Mouse (Mus musculus) bone marrow, adult 2 months (tissue): Measurements from ENCODE around the gene Maz. TPM values are rescaled to one million over a fixed set of nuclear protein-coding genes. Genes with fewer than 3 reads are reported as not detected.

Experiments used
- H3K27ac ChIP-seq: fragments of 200-500 bp; 2 replicates; pipeline ENCODE4 v1.5.1; 2012; ENCODE audit warnings: low read depth, mild to moderate bottlenecking, control low read depth, inconsistent platforms, low read length; ENCODE audit not compliant: control insufficient read depth, poor library complexity, insufficient read depth
- H3K4me1 ChIP-seq: fragments of 200-500 bp; 2 replicates; pipeline ENCODE4 v1.6.1; 2011; ENCODE audit warnings: low read length; ENCODE audit not compliant: control insufficient read depth, insufficient read depth
- H3K4me3 ChIP-seq: fragments of 200-500 bp; replicated peaks from 2 replicates; pipeline ENCODE3; 2011; ENCODE audit warnings: mild to moderate bottlenecking, low read depth, low read length, control low read depth; ENCODE audit not compliant: control insufficient read depth
- CTCF ChIP-seq: fragments of 200-500 bp; IDR thresholded peaks from 2 replicates; pipeline ENCODE4 v1.5.1; 2011; ENCODE audit warnings: low read length, control low read depth; ENCODE audit not compliant: control insufficient read depth, insufficient read depth
- POLR2A ChIP-seq: fragments of 200-500 bp; IDR thresholded peaks from 2 replicates; pipeline ENCODE4 v1.6.1; 2011; ENCODE audit warnings: low read depth, mild to moderate bottlenecking, control low read depth, low read length, borderline replicate concordance; ENCODE audit not compliant: control insufficient read depth
- WGBS: fragments of 180-500 bp; shearing (Covaris S2); methylation state at CpG from one replicate; pipeline ENCODE4 v1.1.7; 2018; 5-methylcytosine and 5-hydroxymethylcytosine counted together
- polyA plus RNA-seq: library from polyadenylated mRNA; stranded (reverse); fragments of >200 nt; gene quantifications from 2 replicates; pipeline ENCODE4 v1.2.4, GENCODE M21; 2011; ENCODE audit warnings: low replicate concordance; ENCODE audit not compliant: missing spikeins, insufficient read depth, insufficient read length

Maz gene
- polyA plus RNA-seq, 1 experiment = 314 TPM

DNA sequence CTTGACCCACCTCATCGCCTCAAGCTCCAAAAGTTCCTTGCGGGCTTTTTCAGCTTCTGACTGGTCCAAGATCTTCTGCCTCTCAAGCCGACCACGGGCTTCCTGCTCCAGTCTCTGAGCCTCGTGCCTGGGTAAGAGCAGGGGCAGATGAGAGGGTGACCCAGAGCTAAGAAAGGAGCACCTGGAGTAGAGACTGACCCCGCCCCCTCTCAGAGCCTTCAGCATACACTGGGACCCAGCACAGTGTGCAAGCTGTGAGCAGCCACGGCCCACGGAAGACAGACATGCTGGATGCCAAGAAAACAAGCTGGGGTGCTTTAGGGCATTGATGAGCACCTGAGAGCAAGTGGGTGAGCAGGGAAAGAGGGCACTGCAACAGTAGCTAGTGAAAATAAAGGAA, 38.0 kb downstream of the Maz start:
- H3K4me3 ChIP-seq = no peak overlapping the region
- WGBS = 81% methylated on average over 8 of the region's 8 CpGs
- H3K27ac ChIP-seq = no peak overlapping the region
- no peaks in the 10 kb centered on the region for H3K4me1 ChIP-seq
- TF ChIP-seq CTCF (no peak), POLR2A (no peak)

DNA sequence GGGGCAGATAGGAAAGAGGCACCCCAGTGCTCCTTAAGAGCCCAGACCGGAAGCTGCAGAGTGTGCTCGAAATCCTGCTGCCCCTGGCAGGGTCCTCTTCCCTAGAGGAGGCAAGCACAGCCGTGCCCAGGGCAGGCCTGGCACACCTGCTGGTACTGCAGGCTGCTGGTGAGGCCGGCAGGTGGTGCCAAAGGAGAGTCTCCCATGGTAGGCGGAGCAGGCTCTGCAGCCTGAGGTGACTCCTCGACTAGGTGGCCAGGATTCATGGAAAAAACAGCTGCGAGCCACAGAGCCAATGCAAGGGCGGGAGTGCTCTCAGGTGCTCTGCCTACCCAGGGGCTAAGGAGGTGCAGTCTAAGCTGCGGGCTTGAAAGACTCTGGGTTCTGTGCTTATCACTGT, 40.5 kb downstream of the Maz start:
- no peaks in the 10 kb centered on the region for H3K4me1 ChIP-seq
- 62% methylated on average over 9 of the region's 9 CpGs for WGBS
- TF ChIP-seq POLR2A (no peak), CTCF (peak; percentile 41; the same call in 1 of the 2 replicates)
- H3K27ac ChIP-seq = no peak overlapping the region
- H3K4me3 ChIP-seq = no peak overlapping the region

DNA sequence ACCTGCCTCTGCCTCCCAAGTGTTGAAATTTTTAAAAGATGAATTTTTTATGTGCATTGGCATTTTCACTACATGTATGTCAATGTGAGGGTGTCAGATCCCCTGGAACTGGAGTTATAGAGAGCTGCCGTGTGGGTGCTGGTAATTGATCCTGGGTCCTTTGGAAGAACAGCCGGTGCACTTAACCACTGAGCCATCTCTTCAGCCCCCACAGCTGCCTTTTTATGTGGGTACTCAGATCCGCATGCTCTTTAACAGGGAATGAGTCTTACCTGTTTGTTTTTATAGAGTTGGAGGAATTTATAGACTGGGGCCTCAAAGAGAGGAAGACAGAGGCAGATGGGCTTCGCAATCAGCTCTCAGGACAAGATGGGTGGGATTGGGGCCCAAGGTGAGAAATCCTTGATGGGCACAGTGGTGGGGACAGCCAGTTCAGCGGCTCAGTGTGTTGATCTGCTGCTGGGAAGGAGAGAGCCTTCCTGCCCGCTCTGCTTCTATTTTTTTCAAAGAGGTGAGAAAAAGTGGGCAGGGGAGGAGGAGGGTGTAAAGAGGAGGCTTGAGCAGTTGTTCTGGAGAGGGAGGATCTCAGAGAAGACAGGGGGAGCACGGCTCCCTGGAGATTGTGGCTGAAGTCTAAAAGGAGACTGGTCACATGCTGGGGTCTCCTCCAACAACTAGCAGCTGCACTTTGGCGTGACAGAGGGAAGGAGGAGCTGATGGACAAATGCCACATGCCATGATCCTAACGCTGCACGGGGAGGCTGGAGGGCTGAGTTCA, 42.0 kb downstream of the Maz start:
- 82% methylated on average over 10 of the region's 10 CpGs for WGBS
- Histone ChIP-seq H3K4me3 (no peak overlapping the region), H3K4me1 (no peaks in the 10 kb centered on the region; the same call in 1 of the 2 replicates), H3K27ac (no peak overlapping the region)
- no peak for TF ChIP-seq POLR2A
- TF ChIP-seq CTCF = no peak

DNA sequence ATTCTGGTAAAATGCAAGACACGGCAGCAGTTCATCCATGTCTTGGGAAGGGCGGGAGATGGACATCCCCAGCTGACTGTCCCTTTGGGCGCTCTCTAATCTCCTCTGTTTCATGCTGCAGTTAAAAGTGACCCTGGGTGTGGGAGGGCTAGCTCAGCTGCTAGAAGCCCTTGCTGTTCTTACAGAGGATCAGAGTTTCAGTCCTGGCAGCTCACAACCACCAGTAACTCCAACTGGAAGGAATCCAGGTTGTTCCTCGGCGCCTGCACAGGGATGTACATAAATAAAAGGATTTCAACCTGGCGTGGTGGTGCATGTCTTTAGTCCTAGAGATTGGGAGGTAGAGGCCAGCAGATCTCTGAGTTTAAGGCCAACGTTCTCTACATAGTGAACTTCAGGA, 43.7 kb downstream of the Maz start:
- no peak for TF ChIP-seq CTCF
- no peak for TF ChIP-seq POLR2A

DNA sequence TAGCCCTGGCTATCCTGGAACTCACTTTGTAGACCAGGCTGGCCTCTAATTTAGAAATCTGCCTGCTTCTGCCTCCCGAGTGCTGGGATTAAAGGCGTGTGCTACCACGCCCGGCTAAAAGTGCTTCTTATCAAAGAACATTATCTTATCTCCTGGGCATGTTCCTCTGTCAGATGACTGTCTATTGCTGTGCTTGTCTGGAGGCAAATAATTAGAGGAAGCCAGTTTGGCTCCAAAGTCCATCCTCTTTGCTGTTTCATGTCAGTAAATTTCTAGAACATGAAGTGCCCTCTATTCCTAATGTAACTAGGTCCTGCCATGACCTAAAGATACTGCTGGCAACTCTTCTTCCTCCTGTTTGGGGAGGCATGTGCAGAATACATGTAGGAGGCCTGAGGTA, 44.8 kb downstream of the Maz start:
- no peak overlapping the region for H3K4me3 ChIP-seq
- no peak overlapping the region for H3K27ac ChIP-seq
- WGBS = 56% methylated on average over 4 of the region's 4 CpGs
- H3K4me1 ChIP-seq = peaks cover under 1% of the 10 kb centered on the region; the same call in 1 of the 2 replicates
- TF ChIP-seq POLR2A = no peak
- TF ChIP-seq CTCF = no peak

More for the DNA sequence above, 43.7 kb downstream of the Maz start:
- Histone ChIP-seq H3K27ac (no peak overlapping the region), H3K4me3 (no peak overlapping the region), H3K4me1 (no peaks in the 10 kb centered on the region; the same call in 1 of the 2 replicates)
- 86% methylated on average over 7 of the region's 7 CpGs for WGBS

DNA sequence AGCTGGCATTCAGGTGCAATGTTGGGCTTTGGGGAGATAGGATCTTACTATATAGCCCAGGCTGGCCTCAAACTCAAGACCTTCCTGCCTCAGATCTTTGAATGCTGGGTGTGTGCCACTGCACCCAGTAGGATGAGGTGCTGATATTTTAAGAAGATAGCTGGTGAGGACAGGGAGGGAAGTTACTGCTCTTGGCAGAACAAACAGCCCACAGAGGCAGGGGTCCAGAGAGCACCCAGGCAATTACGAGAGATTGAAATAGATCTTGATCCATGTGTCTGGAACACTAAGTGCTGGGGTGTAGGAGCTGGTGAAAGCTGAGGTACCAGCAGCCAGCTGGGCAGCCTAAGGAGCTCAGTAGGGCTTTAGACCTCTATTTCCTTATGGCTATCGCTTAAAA, 45.2 kb downstream of the Maz start:
- WGBS = 80% methylated on average over 2 of the region's 2 CpGs
- Histone ChIP-seq H3K27ac (no peak overlapping the region), H3K4me1 (peaks cover 2% of the 10 kb centered on the region; the same call in 1 of the 2 replicates), H3K4me3 (no peak overlapping the region)
- TF ChIP-seq POLR2A (no peak), CTCF (no peak)

DNA sequence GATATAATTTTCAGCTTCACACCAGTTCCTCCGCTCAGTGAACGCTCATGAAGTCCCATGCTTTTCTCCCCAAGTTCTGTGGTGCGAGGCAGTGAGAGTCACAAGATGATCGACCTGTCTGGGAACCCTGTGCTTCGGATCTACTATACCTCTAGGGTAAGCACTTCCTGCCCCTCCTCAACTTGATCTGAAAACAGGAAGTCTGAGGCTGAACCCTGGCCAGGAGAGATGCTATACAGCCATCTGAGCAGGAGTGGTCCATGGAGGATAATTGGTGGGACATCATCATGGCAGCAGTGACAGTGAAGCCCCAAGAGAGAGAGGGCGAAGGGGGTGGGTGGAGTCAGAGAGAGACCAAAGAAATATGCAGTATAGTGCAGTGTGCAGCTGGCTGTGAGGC, 48.0 kb downstream of the Maz start:
- Histone ChIP-seq H3K27ac (no peak overlapping the region), H3K4me3 (no peak overlapping the region), H3K4me1 (peaks cover 2% of the 10 kb centered on the region; the same call in 1 of the 2 replicates)
- TF ChIP-seq POLR2A (no peak), CTCF (no peak)
- WGBS = 64% methylated on average over 6 of the region's 6 CpGs

DNA sequence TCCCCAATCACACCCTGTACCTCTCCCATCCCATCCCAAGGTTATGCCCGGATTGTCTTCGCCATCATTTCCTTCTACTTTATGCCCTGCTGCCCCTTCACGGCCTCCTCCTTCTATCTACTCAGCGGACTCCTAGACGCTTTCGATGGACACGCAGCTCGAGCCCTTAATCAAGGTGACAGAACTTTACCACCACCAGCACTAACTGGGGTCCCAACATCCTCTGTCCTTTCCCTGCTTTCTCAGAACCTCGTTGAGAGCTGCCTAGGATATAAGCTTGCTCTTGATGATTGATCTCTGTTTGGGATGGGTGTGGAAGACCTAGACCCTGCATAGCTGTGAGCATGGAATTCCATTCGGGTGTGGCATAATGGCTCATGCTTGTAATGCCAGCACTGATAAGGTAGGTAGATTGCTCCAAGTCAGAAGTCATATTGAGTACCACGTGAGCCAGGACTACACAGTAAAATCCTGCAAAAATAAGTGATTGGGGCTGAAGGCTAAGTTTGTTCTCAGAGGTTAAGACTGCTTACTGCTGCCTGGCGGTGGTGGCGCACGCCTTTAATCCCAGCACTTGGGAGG, 49.9 kb downstream of the Maz start:
- 25% methylated on average over 14 of the region's 14 CpGs for WGBS
- Histone ChIP-seq H3K4me3 (peak overlapping the region; percentile 87), H3K27ac (peak overlapping the region; percentile 50), H3K4me1 (peaks cover 2% of the 10 kb centered on the region; the same call in 1 of the 2 replicates)
- TF ChIP-seq CTCF (no peak), POLR2A (no peak)
